Mouse (Mus musculus) CH12.LX (cell line): Measurements from ENCODE around the gene Arrb2.

Source experiments
- CHD1 ChIP-seq: IDR thresholded peaks from 2 replicates; pipeline ENCODE4 v1.6.1; 2012; ENCODE audit warnings: low read depth, low read length, improper control_type of control experiment, inconsistent platforms
- CHD2 ChIP-seq: IDR thresholded peaks from 2 replicates; pipeline ENCODE4 v1.6.1; 2011; ENCODE audit warnings: low read length, improper control_type of control experiment
- CTCF ChIP-seq, 2 experiments: IDR thresholded peaks in 1 of 2; conservative IDR thresholded peaks in 1 of 2; 2 replicates each; pipeline ENCODE4 v1.5.1; 2011 to 2012; ENCODE audit warnings: low read depth in 2 of 2, low read length in 2 of 2, improper control_type of control experiment in 1 of 2, inconsistent platforms in 1 of 2, mild to moderate bottlenecking in 1 of 2, moderate library complexity in 1 of 2
- EP300 ChIP-seq: IDR thresholded peaks from 2 replicates; pipeline ENCODE4 v1.6.1; 2011; ENCODE audit warnings: low read length, improper control_type of control experiment
- MAFK ChIP-seq: IDR thresholded peaks from 2 replicates; pipeline ENCODE4 v1.6.1; 2011; ENCODE audit warnings: low read length, improper control_type of control experiment; ENCODE audit not compliant: insufficient replicate concordance
- MXI1 ChIP-seq: IDR thresholded peaks from 2 replicates; pipeline ENCODE4 v1.6.1; 2011; ENCODE audit warnings: mild to moderate bottlenecking, low read depth, low read length, improper control_type of control experiment
- NELFE ChIP-seq: IDR thresholded peaks from 2 replicates; pipeline ENCODE4 v1.6.1; 2011; ENCODE audit warnings: low read depth, low read length, improper control_type of control experiment
- POLR2A ChIP-seq: IDR thresholded peaks from 2 replicates; pipeline ENCODE4 v1.6.1; 2011; ENCODE audit warnings: low read depth, mild to moderate bottlenecking, improper control_type of control experiment, low read length
- POLR2AphosphoS2 ChIP-seq: IDR thresholded peaks from 2 replicates; pipeline ENCODE4 v1.6.1; 2011; ENCODE audit warnings: low read depth, low read length, improper control_type of control experiment
- SMC3 ChIP-seq: IDR thresholded peaks from 2 replicates; pipeline ENCODE4 v1.6.1; 2011; ENCODE audit warnings: low read depth, low read length, improper control_type of control experiment

DNA sequence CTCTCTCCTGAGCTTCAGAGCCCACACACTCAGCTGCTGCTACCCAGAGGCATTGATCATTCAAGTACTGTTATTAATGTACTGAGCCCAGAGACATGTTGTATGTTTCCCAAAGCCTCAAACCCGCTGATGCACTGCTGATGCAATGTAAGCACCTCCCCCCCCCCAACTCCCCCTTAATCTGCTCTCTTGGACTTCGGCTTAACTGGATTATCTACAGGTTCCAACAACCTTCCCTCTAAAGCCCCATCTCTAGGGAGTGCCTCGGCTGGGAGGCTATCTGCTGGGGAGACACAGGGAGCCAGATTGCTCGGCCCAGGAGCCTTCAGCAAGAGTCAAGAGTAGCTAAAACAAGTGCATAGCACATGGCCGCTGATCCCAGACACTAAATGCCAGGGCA lies 45.0 kb upstream of the Arrb2 start:
- TF ChIP-seq SMC3: no peak
- no peak for TF ChIP-seq MAFK
- TF ChIP-seq CHD2: no peak
- no peak for TF ChIP-seq POLR2AphosphoS2
- TF ChIP-seq EP300: no peak
- no peak for TF ChIP-seq CTCF (conservative IDR thresholded peaks at IDR 0.05 in 1 of 2, IDR thresholded peaks at IDR 0.05 in 1 of 2; ENCODE audit: low read depth in 2 of 2, low read length in 2 of 2)
- TF ChIP-seq MXI1: no peak
- no peak for TF ChIP-seq POLR2A
- no peak for TF ChIP-seq CHD1
- TF ChIP-seq NELFE: no peak
